Mouse (Mus musculus): ENCODE data around the gene Pgm5. TPM values are rescaled to one million over a fixed set of nuclear protein-coding genes. Genes with fewer than 3 reads are reported as not detected.

Pgm5 gene
- polyA plus RNA-seq (2014; fragmentation: Nextera tagmentation; extraction: Ambion mirVana), result 1.8 and 2.4 TPM in 2 replicates

DNA sequence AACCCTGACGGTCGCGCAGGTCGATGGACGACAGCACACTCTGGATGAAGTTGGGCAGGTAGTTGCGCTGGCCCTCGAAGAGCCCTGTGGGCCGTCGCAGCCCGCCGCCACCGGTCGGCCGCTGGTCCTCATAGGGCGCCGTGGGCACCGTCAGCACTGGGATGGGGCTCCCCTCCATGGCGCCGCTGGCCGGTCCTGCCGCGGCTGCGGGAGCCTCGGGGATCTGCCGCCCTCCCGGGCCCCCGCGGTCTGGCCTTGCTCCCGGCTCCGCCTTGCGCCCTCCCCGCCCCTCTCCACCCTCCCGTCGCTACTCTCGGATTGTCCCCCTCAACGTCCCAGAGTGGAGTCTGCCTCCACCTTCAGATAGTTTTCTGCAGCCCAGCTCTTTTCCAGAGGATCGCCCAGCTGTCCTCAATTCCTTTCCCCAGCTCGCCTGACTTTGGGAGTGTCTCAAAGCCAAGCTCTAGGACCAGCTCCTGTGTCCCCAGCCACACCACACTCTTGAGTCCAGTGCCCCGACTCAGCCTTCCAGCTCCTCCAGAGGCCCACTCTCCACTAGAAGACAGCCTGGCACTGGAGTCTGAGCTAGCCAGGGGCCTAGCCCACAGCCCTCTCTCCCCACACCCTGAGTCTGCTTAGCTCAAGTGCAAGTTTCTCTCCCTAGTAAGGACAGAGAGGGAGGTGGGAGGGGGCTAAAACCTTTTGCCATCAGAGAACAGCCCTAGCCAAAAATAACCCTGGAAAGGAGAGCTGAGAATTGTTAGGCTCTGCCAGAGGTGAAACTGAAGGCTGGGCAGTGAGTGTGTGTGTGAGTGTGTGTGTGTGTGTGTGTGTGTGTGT, at the start of gene Pgm5:
Gene Pgm5, minus strand, starts transcription at position 244 of the 840 bp plus-strand sequence.
- Histone ChIP-seq H3K27me3 (ENCODE audit: control insufficient read depth, insufficient read depth, low read length) (no peaks in the 10 kb centered on the region), H3K9me3 (ENCODE audit: control insufficient read depth, low read length) (no peaks in the 10 kb centered on the region), H3K36me3 (ENCODE audit: control insufficient read depth, insufficient read depth, low read length) (no peaks in the 10 kb centered on the region), H3K4me2 (replicated peaks; ENCODE audit: low read depth, low read length) (peak within 1 kb of the TSS; percentile 79), H3K27ac (ENCODE audit: low read depth, low read length) (no peak within 1 kb of the TSS), H3K9ac (ENCODE audit: low read depth, low read length) (peak within 1 kb of the TSS; percentile 64), H3K4me3 (ENCODE audit: low read length) (peak within 1 kb of the TSS; percentile 54), H3K4me1 (ENCODE audit: control insufficient read depth, insufficient read depth, low read length) (0 out of 2 replicates have a peak, but pooled peaks cover 3% of the 10 kb centered on the region)
- WGBS, result 2% methylated on average over 37 of the region's 39 CpGs
- ATAC-seq (ENCODE audit: low FRiP score, low TSS enrichment), result peak; percentile 84

DNA sequence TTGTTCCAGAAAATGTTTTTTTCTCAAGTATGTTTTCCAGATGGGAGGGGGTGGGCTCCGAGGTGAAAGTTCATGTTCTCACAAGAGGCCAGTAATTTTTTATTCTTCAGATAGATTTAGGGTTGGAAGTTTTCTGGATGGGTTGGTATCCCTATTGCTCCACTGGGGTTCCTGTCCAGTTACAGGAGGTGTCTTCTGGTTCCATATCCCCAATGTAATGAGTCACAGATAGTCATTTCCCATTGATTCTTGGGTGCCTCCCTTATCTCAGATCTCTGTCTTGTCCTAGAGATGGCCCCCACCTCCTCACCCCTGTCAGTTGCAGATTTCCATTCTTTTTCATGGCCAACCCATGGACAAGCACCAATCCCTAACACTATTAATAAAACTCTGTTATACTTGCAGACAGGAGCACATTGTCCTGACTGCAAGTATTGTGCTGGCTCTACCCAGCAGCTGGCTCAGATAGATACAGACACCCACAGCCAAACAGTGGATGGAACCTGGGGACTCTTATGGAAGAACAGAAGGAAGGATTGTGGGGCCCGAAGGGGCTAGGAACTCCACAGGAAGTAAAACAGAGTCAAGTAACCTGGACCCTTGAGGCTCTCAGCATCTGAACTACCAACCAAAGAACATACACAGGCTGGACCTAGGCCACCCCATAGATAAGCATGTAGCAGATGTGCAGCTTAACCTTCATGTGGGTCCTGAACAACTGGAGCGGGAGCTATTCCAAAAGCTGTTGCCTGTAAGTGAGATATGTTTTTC, 46.9 kb upstream of the Pgm5 start:
- whole genome bisulfite sequencing, result 87% methylated on average over 3 of the region's 3 CpGs
- H3K4me3 ChIP-seq (ENCODE audit: low read length), result no peak overlapping the region
- no peak overlapping the region for H3K4me2 ChIP-seq (replicated peaks; ENCODE audit: low read depth, low read length)
- no peak overlapping the region for H3K9ac ChIP-seq (ENCODE audit: low read depth, low read length)
- H3K27ac ChIP-seq (ENCODE audit: low read depth, low read length), result no peak overlapping the region
- H3K4me1 ChIP-seq (ENCODE audit: control insufficient read depth, insufficient read depth, low read length), result no peaks in the 10 kb centered on the region
- no peak for ATAC-seq (ENCODE audit: low FRiP score, low TSS enrichment)
- H3K27me3 ChIP-seq (ENCODE audit: control insufficient read depth, insufficient read depth, low read length), result peaks cover 17% of the 10 kb centered on the region
- no peaks in the 10 kb centered on the region for H3K9me3 ChIP-seq (ENCODE audit: control insufficient read depth, low read length)
- no peaks in the 10 kb centered on the region for H3K36me3 ChIP-seq (ENCODE audit: control insufficient read depth, insufficient read depth, low read length)

DNA sequence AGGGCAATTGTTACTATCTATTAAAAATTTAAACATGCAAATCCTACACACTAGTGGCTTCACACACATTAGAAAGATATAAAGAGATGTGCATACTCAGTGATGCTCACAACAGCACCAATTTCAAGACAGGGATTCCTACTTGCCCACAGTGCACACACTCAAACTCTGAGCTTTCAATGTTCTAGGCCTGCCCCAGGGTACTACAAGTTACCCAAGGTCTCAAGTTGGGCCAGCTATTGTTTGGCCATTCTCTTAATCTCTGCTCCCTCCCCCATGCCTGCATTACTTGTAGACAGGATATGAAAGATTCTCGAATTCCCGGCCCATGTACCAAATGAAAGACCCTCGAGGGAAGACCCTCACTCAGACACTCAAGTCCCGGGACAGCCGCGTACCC, 46.0 kb upstream of the Pgm5 start:
- Histone ChIP-seq H3K9ac (ENCODE audit: low read depth, low read length) (no peak overlapping the region), H3K27me3 (ENCODE audit: control insufficient read depth, insufficient read depth, low read length) (peaks cover 26% of the 10 kb centered on the region), H3K4me2 (replicated peaks; ENCODE audit: low read depth, low read length) (no peak overlapping the region), H3K36me3 (ENCODE audit: control insufficient read depth, insufficient read depth, low read length) (no peaks in the 10 kb centered on the region), H3K27ac (ENCODE audit: low read depth, low read length) (no peak overlapping the region), H3K4me3 (ENCODE audit: low read length) (no peak overlapping the region), H3K9me3 (ENCODE audit: control insufficient read depth, low read length) (no peaks in the 10 kb centered on the region), H3K4me1 (ENCODE audit: control insufficient read depth, insufficient read depth, low read length) (no peaks in the 10 kb centered on the region)
- no peak for ATAC-seq (ENCODE audit: low FRiP score, low TSS enrichment)
- 93% methylated on average over 4 of the region's 6 CpGs for WGBS

DNA sequence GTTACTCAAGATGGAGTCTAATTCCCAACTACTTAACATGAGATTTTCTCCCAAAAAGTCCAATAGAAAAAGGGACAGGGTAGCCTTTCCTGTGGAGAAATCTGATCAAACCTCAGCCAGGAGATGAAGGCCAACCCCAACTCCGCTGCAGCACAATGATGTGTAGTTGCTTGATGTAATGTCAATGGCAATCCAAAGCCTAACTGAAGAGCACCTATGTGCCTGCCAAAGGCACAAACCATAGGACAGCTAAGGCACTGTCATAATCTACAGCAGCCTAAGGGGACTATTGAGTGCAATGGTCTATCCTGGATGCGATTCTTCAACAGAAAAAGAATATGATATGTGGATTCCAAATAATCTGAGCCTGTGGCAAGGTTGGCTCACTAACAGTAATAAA, 41.2 kb upstream of the Pgm5 start:
- WGBS, result 45% methylated on average over 2 of the region's 2 CpGs
- Histone ChIP-seq H3K36me3 (ENCODE audit: control insufficient read depth, insufficient read depth, low read length) (no peaks in the 10 kb centered on the region), H3K4me2 (replicated peaks; ENCODE audit: low read depth, low read length) (no peak overlapping the region), H3K4me3 (ENCODE audit: low read length) (no peak overlapping the region), H3K9me3 (ENCODE audit: control insufficient read depth, low read length) (no peaks in the 10 kb centered on the region), H3K27me3 (ENCODE audit: control insufficient read depth, insufficient read depth, low read length) (peaks cover 69% of the 10 kb centered on the region), H3K4me1 (ENCODE audit: control insufficient read depth, insufficient read depth, low read length) (peaks cover 10% of the 10 kb centered on the region; the same call in 1 of the 2 replicates), H3K27ac (ENCODE audit: low read depth, low read length) (no peak overlapping the region), H3K9ac (ENCODE audit: low read depth, low read length) (no peak overlapping the region)
- no peak for ATAC-seq (ENCODE audit: low FRiP score, low TSS enrichment)

DNA sequence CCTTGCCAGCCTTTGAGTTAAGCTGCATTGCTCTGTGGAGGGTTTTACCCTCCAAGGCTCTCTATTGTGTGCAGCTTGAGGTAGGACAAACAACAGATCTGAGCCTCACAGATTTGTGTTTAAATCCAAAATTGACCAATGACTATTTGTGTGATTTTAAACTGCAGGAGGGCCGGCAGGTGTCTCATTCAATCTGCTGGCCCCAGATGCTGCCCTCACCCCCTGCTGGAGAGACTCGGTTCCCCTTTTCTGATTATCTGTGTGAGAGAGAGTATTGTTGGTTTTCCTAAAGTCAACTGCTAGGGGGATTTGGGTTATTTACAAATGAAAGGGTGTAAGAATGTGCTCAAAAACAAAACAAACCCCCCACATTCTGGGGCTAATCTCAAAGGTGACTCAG, 40.6 kb upstream of the Pgm5 start:
- no peak overlapping the region for H3K4me3 ChIP-seq (ENCODE audit: low read length)
- ATAC-seq (ENCODE audit: low FRiP score, low TSS enrichment), result no peak
- H3K4me2 ChIP-seq (replicated peaks; ENCODE audit: low read depth, low read length), result no peak overlapping the region
- no peaks in the 10 kb centered on the region for H3K36me3 ChIP-seq (ENCODE audit: control insufficient read depth, insufficient read depth, low read length)
- peaks cover 75% of the 10 kb centered on the region for H3K27me3 ChIP-seq (ENCODE audit: control insufficient read depth, insufficient read depth, low read length)
- 4% methylated on average over 2 of the region's 2 CpGs for WGBS
- H3K4me1 ChIP-seq (ENCODE audit: control insufficient read depth, insufficient read depth, low read length), result peaks cover 14% of the 10 kb centered on the region; the same call in 1 of the 2 replicates
- no peaks in the 10 kb centered on the region for H3K9me3 ChIP-seq (ENCODE audit: control insufficient read depth, low read length)
- no peak overlapping the region for H3K9ac ChIP-seq (ENCODE audit: low read depth, low read length)
- no peak overlapping the region for H3K27ac ChIP-seq (ENCODE audit: low read depth, low read length)

DNA sequence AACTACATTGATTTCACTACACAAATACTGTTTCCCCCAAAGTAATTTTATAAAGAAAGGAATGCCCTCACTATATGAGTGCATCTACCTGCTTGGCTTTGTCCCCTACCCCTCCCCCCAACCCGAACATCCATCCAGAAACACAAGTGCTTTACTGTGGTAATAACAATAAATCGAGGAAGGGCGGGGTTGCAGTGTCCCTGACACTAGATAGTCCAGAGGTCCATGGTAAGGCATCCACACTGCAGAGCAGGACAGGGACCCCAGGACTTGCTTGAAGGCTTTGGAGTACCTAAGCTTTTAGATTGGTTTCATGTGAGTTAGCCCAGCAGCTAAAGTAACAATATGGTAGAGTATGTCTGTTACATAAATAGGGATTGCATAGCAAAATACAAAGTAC, 40.0 kb upstream of the Pgm5 start:
- Histone ChIP-seq H3K27me3 (ENCODE audit: control insufficient read depth, insufficient read depth, low read length) (peaks cover 81% of the 10 kb centered on the region), H3K9me3 (ENCODE audit: control insufficient read depth, low read length) (no peaks in the 10 kb centered on the region), H3K36me3 (ENCODE audit: control insufficient read depth, insufficient read depth, low read length) (no peaks in the 10 kb centered on the region), H3K4me3 (ENCODE audit: low read length) (no peak overlapping the region), H3K9ac (ENCODE audit: low read depth, low read length) (no peak overlapping the region), H3K4me2 (replicated peaks; ENCODE audit: low read depth, low read length) (no peak overlapping the region), H3K4me1 (ENCODE audit: control insufficient read depth, insufficient read depth, low read length) (peaks cover 16% of the 10 kb centered on the region; the same call in 1 of the 2 replicates), H3K27ac (ENCODE audit: low read depth, low read length) (no peak overlapping the region)
- WGBS, result 6% methylated on average over 3 of the region's 3 CpGs
- ATAC-seq (ENCODE audit: low FRiP score, low TSS enrichment), result no peak

DNA sequence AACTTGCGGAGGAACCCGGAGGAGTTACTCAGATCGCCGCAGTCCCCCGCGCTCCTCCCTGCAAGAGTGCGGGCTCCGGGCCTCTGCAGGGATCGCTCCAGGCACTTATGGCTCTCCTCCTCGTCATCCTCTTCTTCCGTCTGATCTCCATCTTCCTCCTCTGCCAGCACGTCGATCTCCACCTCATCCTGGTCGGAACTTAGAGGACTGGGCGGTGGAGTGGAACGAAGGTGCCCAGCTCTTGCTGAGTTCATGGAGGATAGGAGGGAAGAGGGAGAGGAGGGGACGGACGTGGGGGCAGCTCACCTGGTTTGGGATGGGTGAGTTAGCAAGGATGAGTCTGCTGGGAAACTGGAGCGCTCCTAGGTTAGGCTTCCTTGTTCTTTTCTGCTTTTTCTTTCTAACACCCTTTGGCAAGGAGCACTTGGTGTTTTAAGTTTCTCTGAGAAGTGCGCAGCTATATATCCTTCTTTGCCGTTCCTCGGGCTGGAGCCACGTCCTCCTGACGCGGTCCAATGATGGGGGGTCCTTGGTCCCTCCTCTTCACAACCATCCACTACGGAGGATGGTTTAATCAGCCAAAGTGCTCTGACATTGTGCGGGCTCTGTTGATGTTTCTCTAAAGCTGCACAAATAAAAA, 39.0 kb upstream of the Pgm5 start, which contains the start of gene Foxd4:
Gene Foxd4, minus strand, starts transcription at position 617 of the 640 bp plus-strand sequence.
- under 1% methylated on average over 22 of the region's 27 CpGs for WGBS
- H3K27me3 ChIP-seq (ENCODE audit: control insufficient read depth, insufficient read depth, low read length), result peaks cover 85% of the 10 kb centered on the region
- no peaks in the 10 kb centered on the region for H3K36me3 ChIP-seq (ENCODE audit: control insufficient read depth, insufficient read depth, low read length)
- H3K27ac ChIP-seq (ENCODE audit: low read depth, low read length), result no peak within 1 kb of the TSS
- no peaks in the 10 kb centered on the region for H3K9me3 ChIP-seq (ENCODE audit: control insufficient read depth, low read length)
- peak within 1 kb of the TSS; percentile 42 for H3K4me3 ChIP-seq (ENCODE audit: low read length)
- peaks cover 16% of the 10 kb centered on the region; the same call in 1 of the 2 replicates for H3K4me1 ChIP-seq (ENCODE audit: control insufficient read depth, insufficient read depth, low read length)
- peak within 1 kb of the TSS; percentile 60 for H3K4me2 ChIP-seq (replicated peaks; ENCODE audit: low read depth, low read length)
- no peak for ATAC-seq (ENCODE audit: low FRiP score, low TSS enrichment)
- H3K9ac ChIP-seq (ENCODE audit: low read depth, low read length), result no peak within 1 kb of the TSS

DNA sequence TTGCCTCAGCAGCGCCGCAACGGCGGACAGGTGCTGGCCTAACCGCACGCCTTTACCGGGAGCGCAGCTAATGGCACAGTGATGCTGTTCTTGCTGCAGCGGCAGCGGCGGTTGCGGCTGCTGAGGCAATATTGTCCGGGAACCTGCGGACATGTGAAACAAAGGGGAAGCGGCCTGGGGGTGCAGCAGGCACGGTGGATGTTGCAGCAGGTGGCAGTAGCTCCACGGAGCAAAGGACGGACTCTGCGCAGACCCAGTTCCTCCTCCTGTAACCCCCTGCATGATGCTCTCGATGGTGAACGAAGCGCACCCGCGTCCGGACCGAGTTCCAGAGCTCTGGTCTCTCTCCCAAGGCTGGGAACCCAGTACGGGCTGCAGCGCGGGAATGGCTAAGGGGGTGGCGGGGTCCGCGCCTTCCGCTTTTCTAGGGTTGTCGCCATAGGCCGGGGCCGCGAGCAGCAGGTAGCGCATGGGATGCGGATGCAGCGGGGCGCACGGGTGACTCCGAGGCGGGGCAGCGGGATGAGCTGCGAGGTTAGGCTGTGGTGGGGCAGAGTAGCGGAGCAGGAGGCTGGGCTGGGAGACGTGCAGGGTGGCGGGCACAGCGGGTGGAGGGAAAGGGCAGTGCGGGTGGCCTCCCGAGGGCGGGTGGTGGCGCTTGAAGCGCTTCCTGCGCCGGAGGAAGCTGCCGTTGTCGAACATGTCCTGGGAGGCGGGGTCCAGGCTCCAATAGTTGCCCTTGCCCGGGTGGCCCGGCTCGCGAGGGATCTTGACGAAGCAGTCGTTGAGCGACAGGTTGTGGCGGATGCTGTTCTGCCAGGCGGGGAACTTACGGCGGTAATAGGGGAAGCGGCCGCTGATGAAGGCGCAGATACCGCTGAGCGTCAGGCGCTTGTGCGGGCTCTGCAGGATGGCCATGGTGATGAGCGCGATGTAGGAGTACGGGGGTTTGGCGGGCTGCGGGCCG, 38.2 kb upstream of the Pgm5 start:
- H3K4me3 ChIP-seq (ENCODE audit: low read length), result peak overlapping the region; percentile 42
- ATAC-seq (ENCODE audit: low FRiP score, low TSS enrichment), result peak; percentile 56
- WGBS, result under 1% methylated on average over 81 of the region's 84 CpGs
- no peaks in the 10 kb centered on the region for H3K9me3 ChIP-seq (ENCODE audit: control insufficient read depth, low read length)
- peak overlapping the region; percentile 60 for H3K4me2 ChIP-seq (replicated peaks; ENCODE audit: low read depth, low read length)
- no peak overlapping the region for H3K9ac ChIP-seq (ENCODE audit: low read depth, low read length)
- peaks cover 16% of the 10 kb centered on the region; the same call in 1 of the 2 replicates for H3K4me1 ChIP-seq (ENCODE audit: control insufficient read depth, insufficient read depth, low read length)
- no peak overlapping the region for H3K27ac ChIP-seq (ENCODE audit: low read depth, low read length)
- H3K27me3 ChIP-seq (ENCODE audit: control insufficient read depth, insufficient read depth, low read length), result peaks cover 84% of the 10 kb centered on the region
- H3K36me3 ChIP-seq (ENCODE audit: control insufficient read depth, insufficient read depth, low read length), result no peaks in the 10 kb centered on the region
